Mouse (Mus musculus) telencephalon, adult 2 months (tissue): ENCODE data around the gene Tm6sf1.

Experiments used
- DNase-seq: peaks from one replicate; pipeline ENCODE4 v3.0.0-alpha.2; 2011; ENCODE audit warnings: low read depth, low spot score

Tm6sf1 gene

GRCm38 (mm10) chr7:81885128-81885527 lies 26.3 kb downstream of the Tm6sf1 start:
- no peak for DNase-seq

GRCm38 (mm10) chr7:81899361-81899760 lies 40.6 kb downstream of the Tm6sf1 start:
- DNase-seq = no peak

GRCm38 (mm10) chr7:81904094-81904493 lies 45.3 kb downstream of the Tm6sf1 start:
- no peak for DNase-seq

GRCm38 (mm10) chr7:81904926-81905325 lies 46.1 kb downstream of the Tm6sf1 start:
- DNase-seq = peak; percentile 32

GRCm38 (mm10) chr7:81918316-81918715 lies 59.5 kb downstream of the Tm6sf1 start:
- DNase-seq = no peak

- no peak for DNase-seq
These were observed 61.5 kb downstream of the Tm6sf1 start for GRCm38 (mm10) chr7:81920314-81920713.

GRCm38 (mm10) chr7:81921379-81921952 lies 62.7 kb downstream of the Tm6sf1 start:
- DNase-seq = no peak

GRCm38 (mm10) chr7:81928998-81929397 lies 70.2 kb downstream of the Tm6sf1 start:
- no peak for DNase-seq

GRCm38 (mm10) chr7:81932521-81933045 lies 73.8 kb downstream of the Tm6sf1 start:
- no peak for DNase-seq

- no peak for DNase-seq
These were observed 74.3 kb downstream of the Tm6sf1 start for GRCm38 (mm10) chr7:81933061-81933600.

GRCm38 (mm10) chr7:81933601-81934266 lies 74.9 kb downstream of the Tm6sf1 start:
- no peak for DNase-seq
